Comparison of ENCODE assay signal across 9 mouse cellular contexts in the genomic region with DNA sequence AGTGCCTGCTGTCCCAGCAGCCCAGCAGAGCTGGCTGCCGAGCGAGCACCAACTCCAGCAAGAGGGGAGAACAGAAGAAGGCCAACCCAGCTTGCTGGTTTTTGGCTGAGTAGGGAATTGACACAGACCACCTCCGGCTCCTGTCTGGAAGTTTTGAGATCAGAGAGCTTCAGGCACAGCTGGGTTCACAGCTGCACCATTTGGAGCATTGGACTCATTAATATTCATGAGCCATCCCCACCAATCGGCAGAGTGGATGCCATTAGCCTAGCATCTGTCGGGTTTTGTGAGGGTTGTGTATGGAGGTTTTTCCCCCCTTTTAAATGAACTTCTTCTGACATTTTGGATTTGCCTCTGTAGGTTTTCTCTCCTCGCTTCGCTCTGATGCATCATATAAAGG. TPM values are rescaled to one million over a fixed set of nuclear protein-coding genes. Genes with fewer than 3 reads are reported as not detected.
A peak's percentile ranks its signal among the peaks of the same experiment; 100 is the strongest.
DNase-seq lines count a peak whose midpoint lies in the region; ATAC-seq and TF ChIP-seq lines count a peak whose summit lies in the region.
"Had no signal": no experiment of that assay in that cellular context is flagged by ENCODE, and none has a peak within 500 bp of the region (broad histone marks: within the 10 kb centered on the region; RNA-seq: fewer than 3 reads in every experiment).

No protein-coding gene starts in this region.

- 0 out of 2 replicates have a peak overlapping the region, but pooled peaks have one; percentile 87 for H3K27ac ChIP-seq in CH12.LX (ENCODE audit: insufficient read depth, low read depth)
- H3K27ac ChIP-seq in forebrain, embryonic 11.5 days (ENCODE audit: low read depth, low read length): peak overlapping the region; percentile 81
- peak overlapping the region; percentile 78 for H3K27ac ChIP-seq in midbrain, embryonic 11.5 days (ENCODE audit: low read depth, low read length)

- CTCF ChIA-PET in Patski (lab: Charles Lee): interaction anchor here (1.2 to 3.9 kb wide), 3 partner anchors 10 to 95 kb away, joined by 3 to 15 read pairs (median 7); a partner anchor contains a TSS

- no peak for TF ChIP-seq EP300 in CH12.LX (IDR thresholded peaks at IDR 0.05; ENCODE audit: low read length)

- no peak for TF ChIP-seq POLR2A in CH12.LX (IDR thresholded peaks at IDR 0.05; ENCODE audit: low read depth, low read length)

- in situ Hi-C loops in CH12.LX (cut with MboI; ENCODE audit: low pct_ligation_motif_present, low pct_unique_long_range_greater_than_20kb, low sequenced_read_pairs) (no loop called here), Patski (cut with MboI; ENCODE audit: low pct_unique_long_range_greater_than_20kb) (no loop called here)

- H3K9me3 ChIP-seq in CH12.LX (replicated peaks; ENCODE audit: low read length): no peaks in the 10 kb centered on the region
- H3K9me3 ChIP-seq in forebrain, embryonic 11.5 days (ENCODE audit: control insufficient read depth, low read length): no peaks in the 10 kb centered on the region
- no peaks in the 10 kb centered on the region for H3K9me3 ChIP-seq in midbrain, embryonic 11.5 days (ENCODE audit: control insufficient read depth, low read length)

- dilution Hi-C loops in CH12.LX (cut with MboI; ENCODE audit: extremely low pct_ligation_motif_present, extremely low pct_unique_long_range_greater_than_20kb, low sequenced_read_pairs): no loop called here

- H3K27me3 ChIP-seq in CH12.LX (replicated peaks) (no peaks in the 10 kb centered on the region), Patski (no peaks in the 10 kb centered on the region)
- no peaks in the 10 kb centered on the region for H3K27me3 ChIP-seq in forebrain, embryonic 11.5 days (ENCODE audit: control insufficient read depth, insufficient read depth, low read length)
- no peaks in the 10 kb centered on the region for H3K27me3 ChIP-seq in midbrain, embryonic 11.5 days (ENCODE audit: control insufficient read depth, insufficient read depth, low read length)

- TF ChIP-seq CTCF in CH12.LX (conservative IDR thresholded peaks at IDR 0.05 in 1 of 2, IDR thresholded peaks at IDR 0.05 in 1 of 2; ENCODE audit: low read depth in 2 of 2, low read length in 2 of 2): no peak
- TF ChIP-seq CTCF in Patski (IDR thresholded peaks at IDR 0.05): no peak

- no peak overlapping the region for H3K4me2 ChIP-seq in CH12.LX (ENCODE audit: insufficient read depth, low read depth, poor library complexity, severe bottlenecking)
- no peak overlapping the region for H3K4me2 ChIP-seq in forebrain, embryonic 11.5 days (ENCODE audit: low read depth, low read length, severe bottlenecking)
- H3K4me2 ChIP-seq in midbrain, embryonic 11.5 days: peak overlapping the region; percentile 17; the same call in 1 of the 2 replicates

- no peak for TF ChIP-seq RAD21 in CH12.LX (IDR thresholded peaks at IDR 0.05; ENCODE audit: low read depth, low read length)

- H3K9ac ChIP-seq in CH12.LX (ENCODE audit: insufficient read depth, low read depth): no peak overlapping the region
- no peak overlapping the region; the same call in 1 of the 2 replicates for H3K9ac ChIP-seq in forebrain, embryonic 11.5 days (ENCODE audit: low read length)
- peak overlapping the region; percentile 45; the same call in 1 of the 2 replicates for H3K9ac ChIP-seq in midbrain, embryonic 11.5 days (ENCODE audit: low read length)

- no peak overlapping the region for H3K4me3 ChIP-seq in CH12.LX (replicated peaks in 1 of 3; ENCODE audit: low read depth in 2 of 3, low read length in 2 of 3, poor library complexity in 1 of 3)
- H3K4me3 ChIP-seq in forebrain, embryonic 11.5 days (ENCODE audit: low read depth, low read length): no peak overlapping the region
- H3K4me3 ChIP-seq in midbrain, embryonic 11.5 days (ENCODE audit: low read depth, low read length): no peak overlapping the region

- 26% methylated on average over 7 of the region's 7 CpGs for WGBS in forebrain, embryonic 11.5 days
- WGBS in midbrain, embryonic 11.5 days: 17% methylated on average over 7 of the region's 7 CpGs

- POLR2A ChIA-PET in Patski (lab: Charles Lee): interaction anchor here (0.8 kb wide), 1 partner anchor 40 kb away, joined by 3 read pairs; no protein-coding TSS in a partner anchor

- peaks cover 44 to 98% of the 10 kb centered on the region in 2 experiments for H3K4me1 ChIP-seq in CH12.LX (ENCODE audit: control insufficient read depth in 1 of 2, insufficient read depth in 2 of 2)
- peaks cover 23% of the 10 kb centered on the region; the same call in 1 of the 2 replicates for H3K4me1 ChIP-seq in forebrain, embryonic 11.5 days (replicated peaks; ENCODE audit: control insufficient read depth, insufficient read depth, low read length)
- peaks cover 28% of the 10 kb centered on the region for H3K4me1 ChIP-seq in midbrain, embryonic 11.5 days (ENCODE audit: control insufficient read depth, insufficient read depth, low read length)

- peaks cover 59 to 88% of the 10 kb centered on the region in 2 experiments for H3K36me3 ChIP-seq in CH12.LX (replicated peaks in 1 of 2; ENCODE audit: control insufficient read depth in 1 of 2, insufficient read depth in 1 of 2, low read length in 1 of 2)
- H3K36me3 ChIP-seq in forebrain, embryonic 11.5 days (ENCODE audit: control insufficient read depth, insufficient read depth, low read length): peaks cover 5% of the 10 kb centered on the region; the same call in 1 of the 2 replicates
- H3K36me3 ChIP-seq in midbrain, embryonic 11.5 days (ENCODE audit: control insufficient read depth, insufficient read depth, low read length): peaks cover 4% of the 10 kb centered on the region; the same call in 1 of the 2 replicates

- ATAC-seq in Patski: peak; percentile 38
- peak; percentile 85 for ATAC-seq in forebrain, embryonic 11.5 days (replicated peaks; ENCODE audit: low FRiP score)
- peak; percentile 83 for ATAC-seq in midbrain, embryonic 11.5 days (ENCODE audit: low FRiP score)

- no peaks in the 10 kb centered on the region for H3K79me2 ChIP-seq in CH12.LX (replicated peaks; ENCODE audit: control insufficient read depth, extremely low read depth, insufficient read depth, poor library complexity, severe bottlenecking)

- DNase-seq in CH12.LX (ENCODE audit: extremely low read depth) (peak; percentile 70), Patski (ENCODE audit: low read depth, low spot score) (no peak)
- DNase-seq in forebrain, embryonic 11.5 days (ENCODE audit: low spot score): no peak
- peak; percentile 90 for DNase-seq in midbrain, embryonic 11.5 days (ENCODE audit: low spot score, missing footprints)
- DNase-seq in urinary bladder, postnatal 25 days (ENCODE audit: low spot score): no peak
- DNase-seq in lung, postnatal 4 days: no peak
- DNase-seq in spleen, postnatal 4 days (ENCODE audit: low spot score in 2 of 2): no peak
- DNase-seq in left cerebral cortex, adult 9 months (ENCODE audit: low spot score in 2 of 2): no peak
- DNase-seq: heart, postnatal 10 days had no signal

TF ChIP-seq in CH12.LX, 34 proteins besides CTCF, POLR2A, EP300 and RAD21:
- no peak for TF ChIP-seq HCFC1 (IDR thresholded peaks at IDR 0.05; ENCODE audit: low read depth, low read length)
- no peak for TF ChIP-seq JUN (IDR thresholded peaks at IDR 0.05; ENCODE audit: insufficient read depth, low read depth, low read length)
- no peak for TF ChIP-seq SIN3A (IDR thresholded peaks at IDR 0.05; ENCODE audit: low read length)
- TF ChIP-seq MAFK (IDR thresholded peaks at IDR 0.05; ENCODE audit: insufficient replicate concordance, low read length): no peak
- no peak for TF ChIP-seq NELFE (IDR thresholded peaks at IDR 0.05; ENCODE audit: low read depth, low read length)
- no peak for TF ChIP-seq ZKSCAN1 (IDR thresholded peaks at IDR 0.05; ENCODE audit: borderline replicate concordance, low read depth, low read length)
- TF ChIP-seq MYC (IDR thresholded peaks at IDR 0.05; ENCODE audit: low read depth, low read length): no peak
- TF ChIP-seq GABPA (IDR thresholded peaks at IDR 0.05; ENCODE audit: insufficient replicate concordance, low read depth, low read length): no peak
- 0 out of 2 replicates have a peak, but pooled peaks have one; percentile 13 for TF ChIP-seq ETS1 (conservative IDR thresholded peaks at IDR 0.05; ENCODE audit: low read depth, low read length)
- peak; percentile 27; the same call in 1 of the 2 replicates for TF ChIP-seq TCF12 (IDR thresholded peaks at IDR 0.05; ENCODE audit: low read depth, low read length)
- TF ChIP-seq KAT2A (IDR thresholded peaks at IDR 0.05; ENCODE audit: insufficient replicate concordance, low read length): no peak
- TF ChIP-seq USF2 (conservative IDR thresholded peaks at IDR 0.05; ENCODE audit: low read depth, low read length): no peak
- no peak for TF ChIP-seq CHD2 (IDR thresholded peaks at IDR 0.05; ENCODE audit: low read length)
TF ChIP-seq in CH12.LX: peak in this region for 2.

RNA-seq across cellular contexts. Expression of a gene that starts 10.3 kb away (rescaled TPM):
- total RNA-seq in CH12.LX (2012; rRNA removed) (153 and 173 TPM in 2 replicates), CH12.LX (2014; rRNA removed) (244 and 246 TPM in 2 replicates)
- polyA plus RNA-seq in CH12.LX (2012; ENCODE audit: insufficient read length, low read depth) (208 and 217 TPM in 2 replicates), Patski (2021) (23.6 TPM)
- 17.5 and 26.9 TPM in 2 replicates for polyA plus RNA-seq in forebrain, embryonic 11.5 days (2014; fragmentation: Nextera tagmentation; extraction: Ambion mirVana)
- 15.3 and 18.8 TPM in 2 replicates for polyA plus RNA-seq in midbrain, embryonic 11.5 days (2014; fragmentation: Nextera tagmentation; extraction: Ambion mirVana)

RNA-seq across cellular contexts. Expression of a gene that starts 21.8 kb away (rescaled TPM):
- 144 and 163 TPM in 2 replicates for total RNA-seq in CH12.LX (2012; rRNA removed)
- 115 and 138 TPM in 2 replicates for total RNA-seq in CH12.LX (2014; rRNA removed)
- 223 and 251 TPM in 2 replicates for polyA plus RNA-seq in CH12.LX (2012; ENCODE audit: insufficient read length, low read depth)
- 111 TPM for polyA plus RNA-seq in Patski (2021)
- 140 and 150 TPM in 2 replicates for polyA plus RNA-seq in forebrain, embryonic 11.5 days (2014; fragmentation: Nextera tagmentation; extraction: Ambion mirVana)
- 167 and 169 TPM in 2 replicates for polyA plus RNA-seq in midbrain, embryonic 11.5 days (2014; fragmentation: Nextera tagmentation; extraction: Ambion mirVana)

Comparison
In these comparisons a context has a peak if more than half of its experiments do, and no peak if none do; other contexts are left out.
1. DNase-seq: peak in CH12.LX (single experiment) and midbrain, embryonic 11.5 days (single experiment); none in Patski (single experiment), forebrain, embryonic 11.5 days (single experiment), urinary bladder, postnatal 25 days (single experiment), lung, postnatal 4 days (0 of 2), spleen, postnatal 4 days (0 of 2) and left cerebral cortex, adult 9 months (0 of 2).
2. Peak in every context shown above with its lines, with median percentiles within 50 percentile points of each other: H3K27ac ChIP-seq and ATAC-seq.